Mouse (Mus musculus) E14TG2a.4 (cell line): ENCODE results near the gene Ccdc152.

Experiments used
- CTCF ChIP-seq: conservative IDR thresholded peaks from 2 replicates; pipeline ENCODE4 v1.5.1; 2014; ENCODE audit warnings: low read length
- NANOG ChIP-seq: IDR thresholded peaks from 2 replicates; pipeline ENCODE4 v1.6.1; 2014; ENCODE audit warnings: borderline replicate concordance, low read length, mixed read lengths
- POU5F1 ChIP-seq: IDR thresholded peaks from 2 replicates; pipeline ENCODE4 v1.6.1; 2014; ENCODE audit warnings: low read length, borderline replicate concordance

DNA sequence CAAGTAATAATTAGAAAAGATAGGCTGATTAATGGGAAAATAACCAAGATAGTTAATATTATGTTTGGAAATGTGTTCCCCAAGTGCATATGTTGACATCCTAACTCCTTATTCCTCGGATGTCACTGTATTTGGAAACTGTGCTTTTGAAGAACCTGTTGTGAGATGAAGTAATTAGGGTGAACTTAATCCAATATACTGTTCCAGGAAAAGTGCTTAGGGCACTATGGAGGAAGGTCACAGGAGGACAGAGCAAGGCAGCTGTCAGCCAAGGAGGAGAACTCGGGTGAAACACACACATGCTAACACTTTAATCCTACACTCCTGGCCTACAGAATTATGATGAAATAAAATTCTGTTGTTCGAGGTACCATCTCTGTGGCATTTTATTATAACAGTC lies 40.4 kb downstream of the Ccdc152 start:
- TF ChIP-seq CTCF (no peak), NANOG (no peak), POU5F1 (no peak)
